Mouse (Mus musculus): ENCODE measurements around the gene Cdipt.
A peak's percentile ranks its signal among the peaks of the same experiment; 100 is the strongest.

Cdipt gene

DNA sequence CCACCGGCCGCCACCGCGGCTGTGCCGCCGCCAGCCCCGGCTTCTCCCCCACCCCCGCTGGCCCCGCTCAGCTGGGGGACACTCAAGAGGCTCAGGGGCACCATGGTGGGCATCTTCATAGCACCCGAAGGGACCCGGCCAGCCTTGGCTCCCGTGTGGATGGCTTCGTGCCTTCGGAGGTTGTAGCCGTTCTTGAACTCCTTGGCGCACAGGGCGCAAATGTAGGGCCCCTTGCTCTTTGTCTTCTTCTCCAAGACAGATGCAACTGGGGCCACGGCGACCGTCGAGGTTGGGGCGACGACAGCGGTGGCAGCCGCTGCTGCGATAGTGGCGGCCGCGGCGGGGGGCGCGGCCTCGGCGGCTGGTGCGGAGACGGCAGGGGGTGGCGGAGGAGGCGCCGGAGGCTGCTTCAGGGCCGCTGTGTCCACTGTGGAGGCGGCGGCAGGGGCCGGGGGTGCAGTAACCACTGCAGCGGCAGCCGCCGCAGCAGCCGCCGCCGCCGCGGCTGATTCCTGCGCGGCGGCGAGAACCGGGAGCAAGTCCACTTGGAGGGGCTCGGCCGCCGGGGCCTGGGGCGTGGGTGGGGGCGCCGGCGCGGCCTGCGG is 49.9 kb downstream of the Cdipt start:
- peak; percentile 79 for DNase-seq

DNA sequence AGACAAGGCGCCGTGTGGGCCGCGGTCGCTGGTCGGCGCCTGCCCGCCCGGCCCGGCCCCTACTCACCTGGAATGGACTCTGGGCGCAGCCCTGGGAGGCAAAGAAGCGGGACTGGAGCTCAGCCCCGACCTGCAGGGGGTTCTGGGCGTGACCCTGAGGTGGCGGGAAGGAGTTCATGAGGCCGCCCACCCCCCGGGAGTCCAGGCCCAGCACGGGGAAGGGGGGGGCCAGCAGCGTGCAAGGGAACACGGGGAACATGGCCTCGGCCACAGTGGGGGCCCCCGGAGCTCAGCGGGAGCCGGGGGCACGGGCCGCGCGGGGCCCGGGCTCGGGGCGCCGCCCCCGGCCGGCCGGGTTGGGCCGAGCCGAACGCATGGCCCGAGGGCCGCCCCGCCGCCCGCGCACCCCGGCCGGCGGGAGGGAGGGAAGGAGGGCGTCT is 50.5 kb downstream of the Cdipt start:
- DNase-seq, result peak; percentile 86

DNA sequence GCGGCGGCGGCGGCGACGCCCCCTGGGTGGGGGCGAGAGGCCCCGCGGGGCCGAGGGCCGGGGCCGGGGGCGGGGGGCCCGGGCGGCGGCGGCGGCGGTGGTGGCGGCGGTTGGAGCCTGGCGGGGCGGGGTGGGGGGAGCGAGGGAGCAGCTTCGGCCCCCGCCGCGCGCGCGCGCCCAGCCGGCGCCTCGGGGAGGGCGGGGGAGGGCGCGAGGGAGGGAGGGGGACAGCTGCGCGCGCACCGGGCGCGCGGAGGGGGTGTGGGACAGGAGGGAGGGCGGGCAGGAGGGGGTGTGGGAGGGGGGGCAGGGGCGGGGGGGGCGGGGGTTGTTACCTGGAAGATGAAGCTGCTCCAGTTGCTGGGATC is 50.9 kb downstream of the Cdipt start:
- DNase-seq, result peak; percentile 94

DNA sequence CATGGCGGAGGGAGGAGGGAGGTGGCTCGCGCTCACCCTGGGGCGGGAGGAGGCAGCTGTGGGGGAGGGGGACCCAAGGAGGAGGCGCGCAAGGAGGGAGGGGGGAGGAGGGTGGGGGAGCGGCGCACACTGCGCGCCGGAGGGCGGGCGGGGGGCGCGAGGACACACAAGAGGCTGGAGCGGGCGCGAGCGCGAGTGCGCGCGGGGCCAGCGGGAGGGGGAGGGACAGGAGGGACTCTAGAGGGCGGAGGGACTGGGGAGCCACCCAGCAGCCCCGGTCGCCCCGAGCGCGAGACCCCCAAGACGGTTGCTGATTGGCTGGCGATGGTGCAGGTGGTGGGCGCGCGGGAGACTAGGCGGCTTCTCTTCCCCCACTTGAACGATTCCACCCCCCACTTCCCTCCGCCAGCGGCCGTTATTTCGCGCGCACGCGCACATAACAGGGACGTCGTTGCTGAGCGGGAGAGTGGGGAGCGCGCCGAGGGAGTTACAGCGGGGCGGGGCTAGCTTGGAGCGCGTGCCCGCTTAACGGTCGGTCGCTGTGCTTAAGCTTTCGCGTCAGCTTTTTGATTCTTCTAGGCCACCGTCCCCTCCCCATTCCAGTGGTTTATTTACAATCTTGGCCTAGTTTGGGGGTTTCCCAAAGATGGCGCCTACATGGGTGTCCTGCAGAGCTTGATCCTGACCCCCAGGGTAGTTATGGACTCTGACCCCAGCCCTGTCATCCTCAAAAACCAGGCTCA is 51.4 kb downstream of the Cdipt start, which contains the start of gene Maz:
Maz (minus strand) TSS at position 54 of the 743 bp plus-strand sequence.
- DNase-seq, result peak; percentile 99

DNA sequence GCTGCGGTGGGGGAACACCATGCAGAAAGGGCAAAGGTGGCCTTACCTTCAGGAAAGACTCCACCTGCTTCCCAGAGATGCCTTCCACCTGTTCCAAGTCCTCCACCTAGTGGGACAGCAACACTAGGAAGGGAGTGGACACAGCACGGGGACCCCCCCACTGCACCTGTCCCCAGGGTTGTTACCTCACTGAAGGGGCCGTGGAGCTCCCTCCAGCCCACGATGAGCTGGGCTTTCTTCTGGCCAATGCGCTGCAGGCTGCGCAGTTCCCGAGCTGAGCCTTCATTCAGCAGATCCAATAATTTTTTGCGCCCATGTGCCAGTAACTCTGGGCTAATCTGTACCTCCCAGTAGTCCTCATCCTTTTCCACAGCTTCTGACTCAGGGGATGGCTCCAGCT is 52.2 kb downstream of the Cdipt start:
- no peak for DNase-seq
